Mouse (Mus musculus) hindbrain, embryonic 11.5 days (tissue): Measurements from ENCODE around the gene Ext2. TPM values are rescaled to one million over a fixed set of nuclear protein-coding genes. Genes with fewer than 3 reads are reported as not detected.

Source experiments
- ATAC-seq: fragments of 200-750 bp; cut with Nextera tagmentation; 2 replicates; pipeline ENCODE4 v1.8.0; 2017; ENCODE audit warnings: mild to moderate bottlenecking, moderate TSS enrichment, moderate library complexity; ENCODE audit not compliant: low FRiP score
- DNase-seq: peaks from one replicate; pipeline ENCODE4 v3.0.0-alpha.2; 2015; ENCODE audit warnings: low spot score
- H3K27ac ChIP-seq: fragments of 300-500 bp; sonication (generic); 2 replicates; pipeline ENCODE4 v1.5.1; 2014; ENCODE audit warnings: mild to moderate bottlenecking, low read depth, low read length
- H3K27me3 ChIP-seq: fragments of 300-500 bp; sonication (generic); 2 replicates; pipeline ENCODE4 v1.6.1; 2014; ENCODE audit warnings: mild to moderate bottlenecking, low read length, moderate library complexity, mixed read lengths; ENCODE audit not compliant: control insufficient read depth, insufficient read depth
- H3K36me3 ChIP-seq: fragments of 300-500 bp; sonication (generic); 2 replicates; pipeline ENCODE4 v1.6.1; 2014; ENCODE audit warnings: mild to moderate bottlenecking, low read length, moderate library complexity, mixed read lengths; ENCODE audit not compliant: control insufficient read depth, insufficient read depth
- H3K4me1 ChIP-seq: fragments of 300-500 bp; sonication (generic); replicated peaks from 2 replicates; pipeline ENCODE4 v1.6.1; 2014; ENCODE audit warnings: low read length, mixed read lengths; ENCODE audit not compliant: control insufficient read depth, insufficient read depth
- H3K4me2 ChIP-seq: fragments of 300-500 bp; sonication (generic); replicated peaks from 2 replicates; pipeline ENCODE4 v1.6.1; 2014; ENCODE audit warnings: mild to moderate bottlenecking, low read depth, low read length
- H3K4me3 ChIP-seq: fragments of 300-500 bp; sonication (generic); 2 replicates; pipeline ENCODE4 v1.5.1; 2014; ENCODE audit warnings: low read depth, low read length
- H3K9ac ChIP-seq: fragments of 300-500 bp; sonication (generic); 2 replicates; pipeline ENCODE4 v1.6.1; 2014; ENCODE audit warnings: low read depth, low read length
- H3K9me3 ChIP-seq: fragments of 300-500 bp; sonication (generic); 2 replicates; pipeline ENCODE4 v1.6.1; 2016; ENCODE audit warnings: low read length; ENCODE audit not compliant: control insufficient read depth
- WGBS: fragments of 180-500 bp; shearing (Covaris S2); extraction: QIAGEN DNeasy Blood & Tissue Kit; methylation state at CpG from one replicate; pipeline ENCODE4 v1.1.7; 2014; 5-methylcytosine and 5-hydroxymethylcytosine counted together
- polyA plus RNA-seq: library from polyadenylated mRNA; unstranded; fragments of >200 nt; fragmentation: Nextera tagmentation; extraction: Ambion mirVana; gene quantifications from 2 replicates; pipeline ENCODE4 v1.2.1, GENCODE M21; 2014

The Ext2 gene
- polyA plus RNA-seq, 1 experiment from 2014 or later = 54.4 TPM

DNA sequence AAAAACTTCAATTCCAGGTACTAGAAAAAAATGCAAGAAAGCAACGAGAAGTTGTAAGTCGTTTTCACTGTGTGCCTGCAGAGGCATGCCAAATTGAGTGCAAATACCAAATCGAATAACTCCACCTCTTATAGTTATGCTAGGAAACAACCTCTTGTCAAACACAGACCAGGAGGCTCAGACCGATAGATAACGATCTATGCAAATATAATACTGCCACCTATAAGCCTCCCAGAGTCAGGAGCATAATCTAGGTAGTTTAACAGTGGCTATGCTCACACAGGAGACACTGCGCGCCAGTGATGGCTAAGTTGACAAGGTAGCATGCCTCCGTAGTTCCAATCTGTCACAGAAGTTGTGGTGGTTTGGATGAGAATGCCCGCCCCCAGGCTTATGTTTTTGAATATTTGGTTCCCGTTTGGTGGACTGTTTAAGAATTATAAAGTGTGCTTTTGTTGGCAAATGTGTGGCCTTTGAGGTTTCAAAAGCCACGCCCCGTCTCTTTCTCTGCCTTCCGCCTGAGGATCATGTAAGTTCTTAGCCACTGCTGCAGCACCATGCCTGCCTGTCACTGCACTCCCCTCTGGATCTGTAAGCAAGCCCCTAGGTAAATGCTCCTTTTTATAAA is 28.1 kb upstream of the Ext2 start:
- H3K9ac ChIP-seq = no peak overlapping the region
- H3K4me2 ChIP-seq = peak overlapping the region; percentile 50; the same call in 1 of the 2 replicates
- no peak overlapping the region for H3K27ac ChIP-seq
- H3K4me1 ChIP-seq = no peaks in the 10 kb centered on the region
- DNase-seq = no peak
- ATAC-seq = no peak
- H3K27me3 ChIP-seq = no peaks in the 10 kb centered on the region
- H3K9me3 ChIP-seq = no peaks in the 10 kb centered on the region
- no peaks in the 10 kb centered on the region; the same call in 1 of the 2 replicates for H3K36me3 ChIP-seq
- H3K4me3 ChIP-seq = peak overlapping the region; percentile 41; the same call in 1 of the 2 replicates
- WGBS = 51% methylated on average over 13 of the region's 13 CpGs

DNA sequence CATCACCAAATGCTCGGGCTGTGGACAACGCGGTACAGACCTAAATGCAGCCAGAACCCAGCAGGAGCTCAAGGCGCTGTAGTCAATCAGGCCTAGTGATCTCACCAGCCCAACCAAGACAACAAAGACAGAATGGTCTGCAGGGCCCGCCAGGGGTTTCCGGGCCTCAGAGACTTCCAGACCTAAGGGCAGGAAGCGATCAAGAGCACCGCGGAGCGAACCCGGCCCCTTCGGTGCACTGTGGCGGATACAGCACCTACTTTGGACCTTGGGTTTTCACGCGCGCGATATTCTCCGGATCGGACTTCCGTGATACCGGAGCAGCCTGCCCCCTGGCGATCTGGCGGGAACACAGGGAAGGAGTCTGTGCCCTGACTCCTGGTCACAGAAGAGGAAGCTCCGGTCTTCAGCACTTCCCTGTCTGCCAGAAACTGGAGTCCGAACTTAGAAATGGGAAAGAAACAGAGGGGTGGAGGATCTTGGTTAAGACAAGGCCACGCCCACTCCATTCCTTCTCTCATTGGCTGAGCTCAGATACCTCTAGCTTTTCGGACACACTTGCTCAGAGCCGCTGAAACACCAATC is 27.2 kb upstream of the Ext2 start, which contains the start of gene Accs:
Accs (minus strand) TSS at position 439 of the 585 bp plus-strand sequence.
- peak; percentile 85 for DNase-seq
- ATAC-seq = peak; percentile 86
- no peaks in the 10 kb centered on the region for H3K9me3 ChIP-seq
- no peaks in the 10 kb centered on the region; the same call in 1 of the 2 replicates for H3K36me3 ChIP-seq
- peak within 1 kb of the TSS; percentile 50 for H3K4me2 ChIP-seq
- H3K9ac ChIP-seq = peak within 1 kb of the TSS; percentile 72
- peak within 1 kb of the TSS; percentile 49; the same call in 1 of the 2 replicates for H3K27ac ChIP-seq
- H3K4me1 ChIP-seq = no peaks in the 10 kb centered on the region
- H3K27me3 ChIP-seq = no peaks in the 10 kb centered on the region
- peak within 1 kb of the TSS; percentile 41 for H3K4me3 ChIP-seq
- WGBS = under 1% methylated on average over 28 of the region's 28 CpGs

DNA sequence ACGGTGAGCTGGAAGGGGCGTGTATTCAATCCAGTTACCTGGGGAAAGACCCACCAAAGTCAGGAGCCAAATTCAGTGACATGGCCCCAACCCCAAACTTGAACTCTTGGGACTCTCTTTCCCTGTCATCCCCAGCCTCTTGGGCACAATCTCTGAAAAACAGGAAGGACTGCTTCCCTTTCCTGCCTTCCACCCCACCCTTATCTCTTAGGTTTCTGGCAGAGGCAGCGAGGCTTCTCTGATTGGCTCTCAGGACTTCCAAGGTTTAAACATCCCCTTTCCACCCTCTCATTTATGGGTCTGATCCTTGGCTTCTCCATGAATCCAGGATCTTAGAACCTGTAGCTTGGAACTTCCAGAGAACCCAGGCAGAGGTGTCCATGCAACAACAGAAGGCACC is 19.0 kb upstream of the Ext2 start:
- H3K36me3 ChIP-seq = 0 out of 2 replicates have a peak, but pooled peaks cover 3% of the 10 kb centered on the region
- DNase-seq (no peak), ATAC-seq (no peak)
- H3K4me3 ChIP-seq = no peak overlapping the region
- 96% methylated on average over 3 of the region's 3 CpGs for WGBS
- H3K4me2 ChIP-seq = no peak overlapping the region
- no peak overlapping the region for H3K27ac ChIP-seq
- no peaks in the 10 kb centered on the region for H3K4me1 ChIP-seq
- H3K27me3 ChIP-seq = no peaks in the 10 kb centered on the region
- no peaks in the 10 kb centered on the region; the same call in 1 of the 2 replicates for H3K9me3 ChIP-seq
- H3K9ac ChIP-seq = no peak overlapping the region

DNA sequence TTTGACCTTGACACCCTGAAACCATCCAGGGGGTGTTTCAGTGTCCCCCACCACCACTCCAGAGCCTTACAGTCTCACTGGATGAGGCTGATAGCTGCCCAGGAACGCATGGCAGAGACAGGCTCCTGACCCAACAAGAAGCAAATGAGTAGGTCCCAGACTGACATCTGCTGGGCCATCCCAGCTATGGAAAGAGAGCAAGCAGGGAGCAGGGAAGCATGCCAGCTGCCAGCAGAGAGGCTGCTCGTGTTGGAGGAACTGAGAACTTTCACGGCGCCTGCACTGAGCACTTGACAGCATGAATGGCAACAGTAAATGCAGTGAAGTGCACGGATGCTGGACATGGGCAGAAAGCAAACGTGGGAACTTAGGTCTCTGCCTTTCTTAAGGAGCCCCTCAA is 17.7 kb upstream of the Ext2 start:
- Histone ChIP-seq H3K36me3 (peaks cover 5% of the 10 kb centered on the region; the same call in 1 of the 2 replicates), H3K27ac (no peak overlapping the region), H3K4me2 (no peak overlapping the region), H3K9ac (no peak overlapping the region), H3K9me3 (no peaks in the 10 kb centered on the region; the same call in 1 of the 2 replicates), H3K27me3 (no peaks in the 10 kb centered on the region), H3K4me3 (no peak overlapping the region), H3K4me1 (no peaks in the 10 kb centered on the region)
- 79% methylated on average over 6 of the region's 6 CpGs for WGBS
- ATAC-seq = no peak
- no peak for DNase-seq

DNA sequence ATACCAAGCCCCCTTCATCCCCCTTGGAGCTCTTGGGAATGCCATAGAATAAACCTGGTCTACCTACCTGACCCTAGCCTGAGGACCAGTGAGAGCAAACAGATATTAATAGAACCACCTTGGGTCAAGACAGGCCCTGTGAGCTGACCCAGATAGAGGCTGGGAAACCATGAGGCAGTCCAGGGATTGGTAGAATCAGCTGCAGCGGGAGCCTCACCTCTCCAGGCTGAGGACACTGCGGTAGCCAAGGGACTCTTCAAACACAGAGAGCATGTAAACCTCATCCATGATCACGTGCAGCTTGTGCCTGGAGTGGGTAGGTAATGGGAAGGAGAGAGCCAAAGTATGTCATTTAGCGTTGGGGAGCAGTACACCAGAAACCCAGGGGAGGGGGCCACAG is 16.6 kb upstream of the Ext2 start:
- H3K4me3 ChIP-seq = no peak overlapping the region
- no peak overlapping the region for H3K4me2 ChIP-seq
- no peak overlapping the region for H3K27ac ChIP-seq
- H3K36me3 ChIP-seq = peaks cover 5% of the 10 kb centered on the region; the same call in 1 of the 2 replicates
- WGBS = 93% methylated on average over 4 of the region's 4 CpGs
- no peak for ATAC-seq
- H3K9ac ChIP-seq = no peak overlapping the region
- DNase-seq = no peak
- H3K27me3 ChIP-seq = no peaks in the 10 kb centered on the region
- H3K9me3 ChIP-seq = no peaks in the 10 kb centered on the region; the same call in 1 of the 2 replicates
- no peaks in the 10 kb centered on the region for H3K4me1 ChIP-seq

DNA sequence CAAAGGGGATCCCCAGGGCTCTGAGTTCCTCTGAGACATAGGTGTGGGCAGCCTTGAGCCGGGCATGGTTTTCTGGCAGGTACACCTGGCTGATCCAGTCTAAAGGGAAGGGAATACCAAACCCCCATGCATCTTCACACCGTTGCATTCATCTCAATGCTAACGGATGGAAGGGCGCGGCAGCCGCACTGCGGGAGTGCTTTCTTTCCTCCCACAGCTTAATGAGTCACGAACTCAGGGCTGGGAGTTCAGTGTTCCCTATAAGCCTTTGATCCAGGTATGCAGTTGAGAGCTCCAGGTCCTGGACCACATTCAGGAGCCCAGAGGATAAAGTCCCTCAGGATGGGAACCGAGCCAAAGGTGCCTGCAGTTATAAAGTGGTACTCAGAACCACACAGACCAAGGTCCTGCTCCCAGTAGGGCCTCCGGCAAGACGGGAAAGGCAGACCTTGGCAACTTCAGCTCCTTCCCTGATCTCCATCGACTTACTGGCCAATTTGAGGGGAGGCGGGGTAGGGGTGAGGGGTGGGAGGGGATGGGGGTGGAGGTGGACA is 13.9 kb upstream of the Ext2 start:
- ATAC-seq = no peak
- Histone ChIP-seq H3K9ac (no peak overlapping the region), H3K27me3 (no peaks in the 10 kb centered on the region), H3K9me3 (no peaks in the 10 kb centered on the region; the same call in 1 of the 2 replicates), H3K27ac (no peak overlapping the region), H3K36me3 (peaks cover 5% of the 10 kb centered on the region; the same call in 1 of the 2 replicates), H3K4me2 (no peak overlapping the region), H3K4me1 (no peaks in the 10 kb centered on the region), H3K4me3 (no peak overlapping the region)
- 75% methylated on average over 13 of the region's 13 CpGs for WGBS
- DNase-seq = no peak

DNA sequence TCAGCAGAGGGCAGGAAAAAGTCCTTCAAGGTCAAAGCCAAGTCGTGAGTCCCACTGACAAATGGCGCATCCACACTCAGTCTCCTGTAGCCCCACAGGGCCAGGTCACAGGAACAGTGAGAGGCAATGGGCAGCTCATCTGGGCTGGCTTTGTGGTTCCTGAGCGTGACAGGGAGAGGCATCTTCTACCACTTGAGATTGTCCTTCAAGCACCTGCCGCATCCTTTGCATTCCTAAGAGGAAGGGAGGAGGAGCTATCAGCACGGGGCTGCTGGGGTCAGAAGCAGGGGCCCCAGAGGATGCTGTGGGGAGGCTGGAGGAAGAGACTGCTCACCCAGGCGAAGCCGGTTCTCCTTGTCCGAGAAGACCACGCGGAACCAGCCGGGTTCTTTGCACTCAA is 13.2 kb upstream of the Ext2 start:
- ATAC-seq (no peak), DNase-seq (no peak)
- no peaks in the 10 kb centered on the region for H3K27me3 ChIP-seq
- peaks cover 5% of the 10 kb centered on the region; the same call in 1 of the 2 replicates for H3K36me3 ChIP-seq
- H3K9me3 ChIP-seq = no peaks in the 10 kb centered on the region; the same call in 1 of the 2 replicates
- 76% methylated on average over 11 of the region's 11 CpGs for WGBS
- H3K4me2 ChIP-seq = no peak overlapping the region
- H3K4me1 ChIP-seq = no peaks in the 10 kb centered on the region
- no peak overlapping the region for H3K27ac ChIP-seq
- H3K4me3 ChIP-seq = no peak overlapping the region
- no peak overlapping the region for H3K9ac ChIP-seq

DNA sequence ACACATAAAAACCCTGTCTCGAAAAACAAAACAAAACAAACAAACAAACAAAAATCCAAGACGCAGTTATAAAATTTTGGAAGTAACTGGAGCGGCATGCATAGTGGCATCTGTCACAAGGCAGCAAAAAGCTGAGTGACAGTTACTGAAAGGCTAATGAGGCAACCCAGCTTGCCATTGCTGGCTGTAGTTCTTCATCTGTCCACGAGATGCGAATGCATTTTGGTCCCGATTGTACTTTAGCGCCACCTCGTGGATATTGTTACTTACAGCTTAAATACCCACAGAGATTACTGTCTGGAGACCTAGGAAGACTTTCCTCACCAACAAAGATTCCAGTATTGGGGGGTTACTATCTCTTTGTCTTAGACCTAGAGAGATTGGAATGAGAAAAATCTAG is 1.2 kb upstream of the Ext2 start:
- 19% methylated on average over 8 of the region's 8 CpGs for WGBS
- Histone ChIP-seq H3K27me3 (no peaks in the 10 kb centered on the region), H3K4me2 (no peak overlapping the region), H3K4me1 (peaks cover 5% of the 10 kb centered on the region; the same call in 1 of the 2 replicates), H3K27ac (no peak overlapping the region), H3K9ac (no peak overlapping the region), H3K4me3 (no peak overlapping the region), H3K36me3 (no peaks in the 10 kb centered on the region), H3K9me3 (no peaks in the 10 kb centered on the region)
- DNase-seq (peak; percentile 94), ATAC-seq (no peak)
